Mouse (Mus musculus) embryonic fibroblast, embryonic 13.5 days (primary cell): ENCODE measurements at regions not wholly inside any gene's neighbourhood (a gene's known extent, or its start where the extent isn't known, plus 50 kb on each side); places are given as distances from the start of the nearest gene placed in this dataset.

Source experiments
- CTCF ChIP-seq: IDR thresholded peaks from 2 replicates; pipeline ENCODE4 v1.5.1; 2011; ENCODE audit warnings: mild to moderate bottlenecking, control low read depth, low read length, moderate library complexity, borderline replicate concordance; ENCODE audit not compliant: insufficient read depth
- POLR2A ChIP-seq: IDR thresholded peaks from 2 replicates; pipeline ENCODE4 v1.6.1; 2011; ENCODE audit warnings: low read depth, mild to moderate bottlenecking, control low read depth, low read length, moderate library complexity

DNA sequence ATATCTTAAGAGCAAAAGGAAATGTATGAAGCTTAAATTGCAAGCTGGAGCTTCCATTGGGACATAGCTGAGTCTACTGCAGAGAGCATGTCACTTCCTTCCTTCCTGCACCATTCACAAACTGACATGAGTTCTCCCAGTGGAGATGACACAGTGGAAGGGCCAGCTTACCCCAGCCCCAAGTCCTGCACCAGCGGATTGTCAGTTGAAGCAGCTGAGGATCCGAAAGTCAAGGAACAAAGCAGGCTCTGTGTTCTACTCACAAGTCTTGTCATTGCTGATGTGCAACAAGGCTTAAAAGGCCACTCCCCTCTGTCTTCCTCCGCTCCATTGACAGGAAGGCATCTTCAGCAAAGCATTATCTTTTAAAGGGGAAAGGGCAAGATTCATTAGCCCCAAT lies 249.4 kb upstream of the Thbs1 start:
- TF ChIP-seq CTCF (no peak), POLR2A (no peak)
